9 mouse cellular contexts compared by ENCODE assay signal in the genomic region with DNA sequence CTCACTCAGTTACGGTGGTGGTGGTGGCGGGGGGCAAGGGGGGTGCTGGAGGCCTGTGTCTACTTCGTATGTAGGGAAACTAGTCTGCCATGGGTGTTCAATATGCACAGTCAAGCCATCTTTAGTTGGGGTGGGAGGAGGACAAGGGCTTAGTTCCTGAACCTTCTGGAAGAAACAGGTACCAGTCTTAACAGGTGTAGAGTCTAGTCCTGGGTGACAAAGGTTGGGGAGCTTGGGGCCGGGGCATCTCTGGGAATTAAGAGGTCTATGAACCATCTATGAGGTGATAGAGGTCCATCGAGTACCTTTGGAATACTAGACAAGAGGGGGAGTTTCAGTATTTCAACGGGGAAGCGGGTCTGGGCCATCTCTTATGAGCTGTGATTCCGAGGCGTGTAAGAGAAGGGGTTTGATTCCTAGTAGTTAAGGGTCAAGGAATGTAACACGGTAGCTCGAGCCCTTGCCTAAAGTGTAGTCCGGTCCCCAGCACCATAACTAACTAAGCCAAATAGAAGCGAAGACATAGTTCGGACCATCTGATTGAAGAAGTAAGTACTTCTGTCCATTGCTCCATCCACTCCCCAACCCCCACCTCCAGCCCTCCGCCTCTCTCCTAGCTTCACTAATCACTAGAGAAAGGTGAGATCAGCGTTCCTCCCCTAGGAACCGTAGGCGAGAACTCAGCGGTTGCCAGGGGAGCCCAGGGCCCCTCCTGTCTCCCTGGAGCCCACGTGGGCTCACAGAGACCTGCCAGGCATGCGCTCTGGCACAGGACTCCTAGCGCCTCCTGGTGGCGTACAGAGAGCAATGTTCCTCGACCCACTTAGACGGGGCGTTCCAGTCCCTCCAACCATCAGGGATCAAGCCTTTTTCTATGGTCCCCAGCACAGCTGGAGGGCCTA. TPM values are rescaled to one million over a fixed set of nuclear protein-coding genes. Genes with fewer than 3 reads are reported as not detected.
DNase-seq lines count a peak whose midpoint lies in the region; ATAC-seq and TF ChIP-seq lines count a peak whose summit lies in the region.
"Had no signal": no experiment of that assay in that cellular context is flagged by ENCODE, and none has a peak within 500 bp of the region (broad histone marks: within the 10 kb centered on the region; RNA-seq: fewer than 3 reads in every experiment).

No protein-coding gene starts in this region.

- in situ Hi-C loops in CH12.LX (cut with MboI; ENCODE audit: low pct_ligation_motif_present, low pct_unique_long_range_greater_than_20kb, low sequenced_read_pairs): no loop called here

- peaks cover 6% of the 10 kb centered on the region for H3K9me3 ChIP-seq in CH12.LX (replicated peaks; ENCODE audit: low read length)
- no peaks in the 10 kb centered on the region for H3K9me3 ChIP-seq in heart, embryonic 13.5 days
- H3K9me3 ChIP-seq in liver, postnatal 0 days (ENCODE audit: low read length): no peaks in the 10 kb centered on the region
- H3K9me3 ChIP-seq in neural tube, embryonic 14.5 days (ENCODE audit: control insufficient read depth, low read length): no peaks in the 10 kb centered on the region

- no peak for TF ChIP-seq POLR2A in CH12.LX (IDR thresholded peaks at IDR 0.05; ENCODE audit: low read depth, low read length)

- H3K27me3 ChIP-seq in CH12.LX (replicated peaks): peaks cover 82% of the 10 kb centered on the region
- peaks cover 97% of the 10 kb centered on the region for H3K27me3 ChIP-seq in heart, embryonic 13.5 days (replicated peaks)
- H3K27me3 ChIP-seq in liver, postnatal 0 days (ENCODE audit: insufficient read depth, low read length): peaks cover 61% of the 10 kb centered on the region
- H3K27me3 ChIP-seq in neural tube, embryonic 14.5 days (ENCODE audit: control insufficient read depth, insufficient read depth, low read length): peaks cover 43% of the 10 kb centered on the region

- H3K4me3 ChIP-seq in CH12.LX (replicated peaks in 1 of 3; ENCODE audit: low read depth in 2 of 3, low read length in 2 of 3, poor library complexity in 1 of 3): no peak overlapping the region
- peak overlapping the region; percentile 58 for H3K4me3 ChIP-seq in heart, embryonic 13.5 days
- no peak overlapping the region for H3K4me3 ChIP-seq in liver, postnatal 0 days (ENCODE audit: low read depth, low read length)
- no peak overlapping the region; the same call in 1 of the 2 replicates for H3K4me3 ChIP-seq in neural tube, embryonic 14.5 days (ENCODE audit: low read depth, low read length)

- peak; percentile 61 for TF ChIP-seq RAD21 in CH12.LX (IDR thresholded peaks at IDR 0.05; ENCODE audit: low read depth, low read length)

- no peak overlapping the region for H3K9ac ChIP-seq in CH12.LX (ENCODE audit: insufficient read depth, low read depth)
- no peak overlapping the region for H3K9ac ChIP-seq in heart, embryonic 13.5 days
- H3K9ac ChIP-seq in liver, postnatal 0 days (replicated peaks): no peak overlapping the region
- no peak overlapping the region for H3K9ac ChIP-seq in neural tube, embryonic 14.5 days (replicated peaks; ENCODE audit: low read depth, low read length)

- no peak for TF ChIP-seq EP300 in CH12.LX (IDR thresholded peaks at IDR 0.05; ENCODE audit: low read length)
- TF ChIP-seq EP300 in liver, postnatal 0 days (IDR thresholded peaks at IDR 0.05; ENCODE audit: low read depth): no peak

- 17% methylated on average over 26 of the region's 26 CpGs for WGBS in heart, embryonic 13.5 days
- 18% methylated on average over 26 of the region's 26 CpGs for WGBS in liver, postnatal 0 days (ENCODE audit: insufficient replicate concordance)
- 19% methylated on average over 26 of the region's 26 CpGs for WGBS in neural tube, embryonic 14.5 days

- H3K79me2 ChIP-seq in CH12.LX (replicated peaks; ENCODE audit: control insufficient read depth, extremely low read depth, insufficient read depth, poor library complexity, severe bottlenecking): no peaks in the 10 kb centered on the region

- H3K4me1 ChIP-seq in CH12.LX (ENCODE audit: control insufficient read depth in 1 of 2, insufficient read depth in 2 of 2): peaks cover 5 to 7% of the 10 kb centered on the region in 2 experiments; a peak in 3 of 4 replicates
- H3K4me1 ChIP-seq in heart, embryonic 13.5 days: peaks cover 6% of the 10 kb centered on the region
- H3K4me1 ChIP-seq in liver, postnatal 0 days (ENCODE audit: insufficient read depth): peaks cover 5% of the 10 kb centered on the region; the same call in 1 of the 2 replicates
- no peaks in the 10 kb centered on the region for H3K4me1 ChIP-seq in neural tube, embryonic 14.5 days (ENCODE audit: control insufficient read depth, insufficient read depth, low read length)

- dilution Hi-C loops in CH12.LX (cut with MboI; ENCODE audit: extremely low pct_ligation_motif_present, extremely low pct_unique_long_range_greater_than_20kb, low sequenced_read_pairs): no loop called here

- DNase-seq in 3134 (ENCODE audit: extremely low read depth, insufficient read length, low spot score): peak; percentile 48
- DNase-seq in CH12.LX (ENCODE audit: extremely low read depth): peak; percentile 71
- peak; percentile 60 to 76 for DNase-seq in cerebellum, postnatal 25 days
- peak; percentile 23 to 59 for DNase-seq in kidney, postnatal 25 days
- peak; percentile 75 for DNase-seq in liver, postnatal 0 days
- no peak for DNase-seq in ovary, postnatal 36 days (ENCODE audit: low spot score)

- H3K27ac ChIP-seq in CH12.LX (ENCODE audit: insufficient read depth, low read depth): no peak overlapping the region
- no peak overlapping the region for H3K27ac ChIP-seq in heart, embryonic 13.5 days (replicated peaks)
- no peak overlapping the region for H3K27ac ChIP-seq in liver, postnatal 0 days (ENCODE audit: low read depth)
- H3K27ac ChIP-seq in neural tube, embryonic 14.5 days (ENCODE audit: low read depth, low read length): no peak overlapping the region

- no peak for ATAC-seq in heart, embryonic 13.5 days (ENCODE audit: extremely low read depth, insufficient number of reproducible peaks, low FRiP score, low TSS enrichment)
- ATAC-seq in liver, postnatal 0 days: peak; percentile 45; the same call in 1 of the 2 replicates
- peak; percentile 26; the same call in 1 of the 2 replicates for ATAC-seq in neural tube, embryonic 14.5 days (ENCODE audit: low read depth)

- peak overlapping the region; percentile 75 for H3K4me2 ChIP-seq in CH12.LX (ENCODE audit: insufficient read depth, low read depth, poor library complexity, severe bottlenecking)
- H3K4me2 ChIP-seq in heart, embryonic 13.5 days: peak overlapping the region; percentile 6; the same call in 1 of the 2 replicates
- H3K4me2 ChIP-seq in liver, postnatal 0 days (ENCODE audit: low read depth, low read length): no peak overlapping the region
- peak overlapping the region; percentile 70 for H3K4me2 ChIP-seq in neural tube, embryonic 14.5 days (ENCODE audit: low read depth, low read length)

- TF ChIP-seq CTCF in CH12.LX (conservative IDR thresholded peaks at IDR 0.05 in 1 of 2, IDR thresholded peaks at IDR 0.05 in 1 of 2; ENCODE audit: low read depth in 2 of 2, low read length in 2 of 2): peak; percentile 66 to 86
- TF ChIP-seq CTCF in liver, postnatal 0 days (IDR thresholded peaks at IDR 0.05; ENCODE audit: low read depth): peak; percentile 84

- H3K36me3 ChIP-seq in CH12.LX (replicated peaks in 1 of 2; ENCODE audit: control insufficient read depth in 1 of 2, insufficient read depth in 1 of 2, low read length in 1 of 2): no peaks in the 10 kb centered on the region
- no peaks in the 10 kb centered on the region for H3K36me3 ChIP-seq in heart, embryonic 13.5 days
- H3K36me3 ChIP-seq in liver, postnatal 0 days (replicated peaks; ENCODE audit: insufficient read depth, low read length): no peaks in the 10 kb centered on the region
- no peaks in the 10 kb centered on the region for H3K36me3 ChIP-seq in neural tube, embryonic 14.5 days (ENCODE audit: control insufficient read depth, insufficient read depth, low read length)

TF ChIP-seq in CH12.LX, 34 proteins besides CTCF, POLR2A, EP300 and RAD21 (continues in another document):
- no peak for TF ChIP-seq UBTF (IDR thresholded peaks at IDR 0.05; ENCODE audit: low read depth, low read length)

RNA-seq across cellular contexts. Expression of a gene that starts 40.1 kb away (rescaled TPM):
- 1.3 and 1.9 TPM in 2 replicates for total RNA-seq in CH12.LX (2012; rRNA removed)
- total RNA-seq in CH12.LX (2014; rRNA removed): 0.95 and 2.2 TPM in 2 replicates
- 1.2 and 2.8 TPM in 2 replicates for polyA plus RNA-seq in CH12.LX (2012; ENCODE audit: insufficient read length, low read depth)
- 0.83 and 0.90 TPM in 2 replicates for polyA plus RNA-seq in heart, embryonic 13.5 days (2015; fragmentation: Nextera tagmentation; extraction: Ambion mirVana)
- 1.1 TPM in 1 of 2 replicates, not detected in the other for polyA plus RNA-seq in liver, postnatal 0 days (2015; fragmentation: Nextera tagmentation; extraction: Ambion mirVana)
- not detected in 2 replicates for polyA plus RNA-seq in neural tube, embryonic 14.5 days (2014; fragmentation: Nextera tagmentation; extraction: Ambion mirVana)
- polyA plus RNA-seq: gonadal fat pad, adult 2 months had no signal

RNA-seq across cellular contexts. Expression of a gene that starts 41.5 kb away (rescaled TPM):
- total RNA-seq in CH12.LX (2012; rRNA removed) (26.2 and 30.8 TPM in 2 replicates), CH12.LX (2014; rRNA removed) (17.7 and 23.3 TPM in 2 replicates)
- 50.0 and 62.8 TPM in 2 replicates for polyA plus RNA-seq in CH12.LX (2012; ENCODE audit: insufficient read length, low read depth)
- polyA plus RNA-seq in heart, embryonic 13.5 days (2015; fragmentation: Nextera tagmentation; extraction: Ambion mirVana): 28.8 and 32.2 TPM in 2 replicates
- 9.5 and 10.9 TPM in 2 replicates for polyA plus RNA-seq in liver, postnatal 0 days (2015; fragmentation: Nextera tagmentation; extraction: Ambion mirVana)
- polyA plus RNA-seq in neural tube, embryonic 14.5 days (2014; fragmentation: Nextera tagmentation; extraction: Ambion mirVana): 29.6 and 35.6 TPM in 2 replicates

RNA-seq across cellular contexts. Expression of a gene that starts 50.2 kb away (rescaled TPM):
- total RNA-seq in CH12.LX (2012; rRNA removed) (0.29 and 0.38 TPM in 2 replicates), CH12.LX (2014; rRNA removed) (0.18 and 0.21 TPM in 2 replicates)
- polyA plus RNA-seq in CH12.LX (2012; ENCODE audit: insufficient read length, low read depth): 0.20 and 0.24 TPM in 2 replicates
- 0.13 and 0.23 TPM in 2 replicates for polyA plus RNA-seq in heart, embryonic 13.5 days (2015; fragmentation: Nextera tagmentation; extraction: Ambion mirVana)
- polyA plus RNA-seq in liver, postnatal 0 days (2015; fragmentation: Nextera tagmentation; extraction: Ambion mirVana): 0.02 and 0.18 TPM in 2 replicates
- polyA plus RNA-seq in neural tube, embryonic 14.5 days (2014; fragmentation: Nextera tagmentation; extraction: Ambion mirVana): 3.9 and 5.6 TPM in 2 replicates

RNA-seq across cellular contexts. Expression of a gene that starts 50.5 kb away (rescaled TPM):
- total RNA-seq in CH12.LX (2012; rRNA removed) (6.3 and 9.4 TPM in 2 replicates), CH12.LX (2014; rRNA removed) (2.8 and 4.3 TPM in 2 replicates)
- polyA plus RNA-seq in CH12.LX (2012; ENCODE audit: insufficient read length, low read depth): 5.0 and 7.6 TPM in 2 replicates
- 84.7 and 89.0 TPM in 2 replicates for polyA plus RNA-seq in heart, embryonic 13.5 days (2015; fragmentation: Nextera tagmentation; extraction: Ambion mirVana)
- 372 and 407 TPM in 2 replicates for polyA plus RNA-seq in liver, postnatal 0 days (2015; fragmentation: Nextera tagmentation; extraction: Ambion mirVana)
- 12.1 and 23.0 TPM in 2 replicates for polyA plus RNA-seq in neural tube, embryonic 14.5 days (2014; fragmentation: Nextera tagmentation; extraction: Ambion mirVana)

RNA-seq across cellular contexts. Expression of a gene that starts 59.8 kb away (rescaled TPM):
- 1.8 and 2.6 TPM in 2 replicates for total RNA-seq in CH12.LX (2012; rRNA removed)
- total RNA-seq in CH12.LX (2014; rRNA removed): 0.16 and 0.43 TPM in 2 replicates
- 1.2 and 1.5 TPM in 2 replicates for polyA plus RNA-seq in CH12.LX (2012; ENCODE audit: insufficient read length, low read depth)
- polyA plus RNA-seq in heart, embryonic 13.5 days (2015; fragmentation: Nextera tagmentation; extraction: Ambion mirVana): 51.3 and 53.3 TPM in 2 replicates
- 7.2 and 9.2 TPM in 2 replicates for polyA plus RNA-seq in liver, postnatal 0 days (2015; fragmentation: Nextera tagmentation; extraction: Ambion mirVana)
- polyA plus RNA-seq in neural tube, embryonic 14.5 days (2014; fragmentation: Nextera tagmentation; extraction: Ambion mirVana): 5.8 and 11.5 TPM in 2 replicates
